Mouse (Mus musculus) small intestine, adult 2 months (tissue): ENCODE measurements at regions not wholly inside any gene's neighbourhood (a gene's known extent, or its start where the extent isn't known, plus 50 kb on each side); places are given as distances from the start of the nearest gene placed in this dataset.

Experiments
- CTCF ChIP-seq: fragments of 200-500 bp; IDR thresholded peaks from 2 replicates; pipeline ENCODE4 v1.5.1; 2012; ENCODE audit warnings: low read depth, mild to moderate bottlenecking, control low read depth, inconsistent platforms, low read length, moderate library complexity, mixed read lengths; ENCODE audit not compliant: insufficient replicate concordance, insufficient read length; ENCODE audit errors: extremely low read depth
- POLR2A ChIP-seq: fragments of 200-500 bp; IDR thresholded peaks from 2 replicates; pipeline ENCODE4 v1.6.1; 2012; ENCODE audit warnings: low read depth, mild to moderate bottlenecking, control low read depth, inconsistent platforms, low read length, moderate library complexity

DNA sequence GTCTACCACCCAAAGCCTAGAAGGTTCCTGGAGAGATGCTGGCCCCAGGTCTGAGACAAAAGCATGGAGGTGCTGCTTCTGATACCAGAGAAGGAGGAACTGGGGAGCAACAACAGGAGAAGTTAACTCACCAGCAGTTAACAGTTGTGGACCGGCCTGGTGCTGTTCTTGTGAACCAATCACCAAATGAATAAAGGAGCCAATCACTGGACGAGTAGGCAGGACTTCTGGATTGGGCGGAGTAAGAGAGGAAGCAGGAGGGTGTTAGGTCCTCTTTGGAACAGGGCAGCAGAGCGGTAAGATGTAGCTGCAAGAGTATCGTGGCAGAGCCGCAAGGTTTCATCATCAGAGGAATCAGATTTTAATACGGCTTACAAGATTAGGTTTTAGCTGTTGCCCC lies 57.7 kb upstream of the Elovl6 start:
- TF ChIP-seq CTCF (no peak), POLR2A (no peak)
